Mouse (Mus musculus) bone marrow macrophage, adult 2 months (primary cell): ENCODE measurements around the gene Sgk1. TPM values are rescaled to one million over a fixed set of nuclear protein-coding genes. Genes with fewer than 3 reads are reported as not detected.

Source experiments
- H3K27ac ChIP-seq: 2 replicates; pipeline ENCODE4 v1.5.1; 2012; ENCODE audit warnings: low read depth, low read length; ENCODE audit not compliant: insufficient read depth
- H3K4me1 ChIP-seq: 2 replicates; pipeline ENCODE4 v1.6.1; 2012; ENCODE audit warnings: low read length; ENCODE audit not compliant: control insufficient read depth, insufficient read depth
- H3K4me3 ChIP-seq: 2 replicates; pipeline ENCODE4 v1.5.1; 2012; ENCODE audit warnings: mild to moderate bottlenecking, low read length, moderate library complexity; ENCODE audit not compliant: insufficient read depth
- CTCF ChIP-seq: IDR thresholded peaks from 2 replicates; pipeline ENCODE4 v1.5.1; 2012; ENCODE audit warnings: low read depth, mild to moderate bottlenecking, low read length, moderate library complexity
- POLR2A ChIP-seq: IDR thresholded peaks from 2 replicates; pipeline ENCODE4 v1.6.1; 2012; ENCODE audit warnings: mild to moderate bottlenecking, low read depth, low read length, borderline replicate concordance
- polyA plus RNA-seq: library from polyadenylated mRNA; stranded (reverse); fragments of >200 nt; gene quantifications from 2 replicates; pipeline ENCODE4 v1.2.4, GENCODE M21; 2012; ENCODE audit not compliant: missing spikeins, insufficient read depth, insufficient read length

Sgk1 gene
- polyA plus RNA-seq, 1 experiment: 80.9 TPM

GRCm38 (mm10) chr10:21979286-21979965 lies 97.4 kb downstream of the Sgk1 start:
- TF ChIP-seq POLR2A: no peak
- no peak for TF ChIP-seq CTCF
- Histone ChIP-seq H3K4me1 (peaks cover 17% of the 10 kb centered on the region), H3K4me3 (no peak overlapping the region), H3K27ac (no peak overlapping the region)

- Histone ChIP-seq H3K4me3 (no peak overlapping the region), H3K27ac (no peak overlapping the region), H3K4me1 (peaks cover 15% of the 10 kb centered on the region)
- TF ChIP-seq CTCF (no peak), POLR2A (no peak)
Measured at GRCm38 (mm10) chr10:21980780-21981435, 98.9 kb downstream of the Sgk1 start.

DNA sequence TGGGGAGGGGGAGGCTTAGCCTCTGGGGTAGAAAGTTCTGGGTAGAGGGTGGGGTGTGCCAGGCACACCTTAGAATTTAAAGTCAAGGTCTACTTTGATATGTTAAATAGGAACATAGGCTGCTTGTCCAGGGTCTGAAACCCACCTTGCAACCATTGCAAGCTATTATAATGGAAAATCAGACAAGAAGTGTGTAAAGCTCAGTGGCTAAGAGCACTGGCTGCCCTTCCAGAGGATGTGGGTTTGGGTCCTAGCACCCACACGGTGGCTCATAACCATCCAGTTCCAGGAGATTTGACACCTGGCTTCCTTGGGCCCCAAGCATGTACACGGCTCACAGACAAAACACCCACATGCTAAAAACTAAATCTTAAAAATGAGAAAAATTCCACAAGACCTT lies 100.3 kb downstream of the Sgk1 start:
- TF ChIP-seq CTCF: no peak
- TF ChIP-seq POLR2A: no peak
- Histone ChIP-seq H3K4me3 (no peak overlapping the region), H3K4me1 (peaks cover 3% of the 10 kb centered on the region), H3K27ac (no peak overlapping the region)

DNA sequence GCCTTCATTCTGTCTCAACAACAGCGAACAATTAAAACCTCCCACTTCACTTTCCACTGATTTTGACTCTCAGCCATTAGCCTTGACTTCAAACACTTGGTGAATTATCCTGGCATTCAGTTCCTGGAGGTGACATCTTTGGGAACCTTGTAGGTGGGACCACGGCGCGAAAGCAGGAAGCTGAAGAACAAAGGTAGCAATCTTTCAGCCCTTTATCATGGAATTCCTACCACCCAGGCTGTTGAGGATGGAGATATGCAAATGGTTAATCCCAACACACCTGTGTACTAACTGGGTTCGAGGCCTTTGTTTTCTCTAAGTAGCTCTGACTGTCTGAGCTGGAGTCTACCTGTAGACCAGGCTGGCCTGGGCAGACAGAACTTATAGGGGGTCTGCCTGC lies 106.5 kb downstream of the Sgk1 start:
- peaks cover 2% of the 10 kb centered on the region; the same call in 1 of the 2 replicates for H3K4me1 ChIP-seq
- no peak overlapping the region for H3K27ac ChIP-seq
- no peak for TF ChIP-seq POLR2A
- no peak for TF ChIP-seq CTCF
- H3K4me3 ChIP-seq: no peak overlapping the region

- Histone ChIP-seq H3K27ac (peak overlapping the region; percentile 68), H3K4me1 (peaks cover 4% of the 10 kb centered on the region; the same call in 1 of the 2 replicates), H3K4me3 (peak overlapping the region; percentile 75)
- peak; percentile 44 for TF ChIP-seq CTCF
- no peak for TF ChIP-seq POLR2A
Measured at GRCm38 (mm10) chr10:21991351-21991840, 109.4 kb downstream of the Sgk1 start.

GRCm38 (mm10) chr10:21991986-21992833 lies 110.2 kb downstream of the Sgk1 start:
- H3K4me3 ChIP-seq: peak overlapping the region; percentile 75
- peak overlapping the region; percentile 68 for H3K27ac ChIP-seq
- TF ChIP-seq POLR2A (no peak), CTCF (no peak)
- peaks cover 4% of the 10 kb centered on the region; the same call in 1 of the 2 replicates for H3K4me1 ChIP-seq

DNA sequence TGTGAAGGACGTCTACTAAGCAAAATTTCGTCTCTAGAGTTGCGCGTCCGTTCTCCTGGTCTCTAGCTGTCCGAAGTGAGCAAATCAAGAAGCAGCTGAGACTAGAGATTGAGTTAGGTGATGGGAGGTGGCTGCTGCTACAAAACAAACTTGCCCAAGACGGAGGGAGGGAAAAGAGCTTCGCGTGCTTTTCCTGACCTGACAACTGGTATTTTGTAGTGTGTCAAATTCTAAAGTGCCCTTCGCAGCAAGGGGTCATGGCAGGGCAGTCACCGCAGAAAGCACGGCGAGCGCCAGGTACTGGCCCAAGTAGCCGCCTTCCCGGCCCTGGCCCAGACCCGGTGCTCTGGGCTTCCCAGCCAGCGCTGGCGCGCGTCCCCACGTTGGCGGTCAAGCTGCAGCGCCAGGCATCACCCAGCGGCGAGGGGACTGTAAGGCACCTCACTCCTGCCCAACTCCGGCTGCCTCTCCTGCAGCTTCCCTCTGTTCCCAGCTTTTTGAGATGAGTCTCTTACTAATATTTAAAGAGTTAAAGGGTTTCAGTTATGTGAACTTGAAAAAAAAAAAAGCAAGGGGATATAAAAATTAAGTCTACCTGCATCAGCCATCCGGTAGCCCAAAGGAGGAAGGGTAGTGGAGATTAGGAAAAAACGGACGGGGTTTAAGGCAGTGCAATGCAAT lies 111.0 kb downstream of the Sgk1 start:
- peak overlapping the region; percentile 75 for H3K4me3 ChIP-seq
- peaks cover 4% of the 10 kb centered on the region; the same call in 1 of the 2 replicates for H3K4me1 ChIP-seq
- TF ChIP-seq POLR2A: no peak
- 0 out of 2 replicates have a peak, but pooled peaks have one; percentile 5 for TF ChIP-seq CTCF
- H3K27ac ChIP-seq: peak overlapping the region; percentile 68

- Histone ChIP-seq H3K4me3 (peak overlapping the region; percentile 75), H3K27ac (peak overlapping the region; percentile 71), H3K4me1 (peaks cover 4% of the 10 kb centered on the region; the same call in 1 of the 2 replicates)
- TF ChIP-seq CTCF (no peak), POLR2A (no peak)
Measured at GRCm38 (mm10) chr10:21993515-21994373, 111.8 kb downstream of the Sgk1 start.
